Mouse (Mus musculus): ENCODE measurements around the gene Dtymk. TPM values are rescaled to one million over a fixed set of nuclear protein-coding genes. Genes with fewer than 3 reads are reported as not detected.
"Not testable (repeated sequence)": the region's sequence is repeated elsewhere in the genome, so short reads cannot be mapped to it uniquely, and the experiment has no call there.

Gene Dtymk
- polyA plus RNA-seq, 1 experiment from 2014 or later: 324 TPM

GRCm38 (mm10) chr1:93795886-93796285 lies 5.8 kb downstream of the Dtymk start:
- Histone ChIP-seq H3K27ac (ENCODE audit: low read depth, low read length) (no peak overlapping the region), H3K36me3 (ENCODE audit: control insufficient read depth, insufficient read depth, low read length) (peaks cover 59% of the 10 kb centered on the region), H3K9me3 (ENCODE audit: control insufficient read depth, low read length) (no peaks in the 10 kb centered on the region), H3K4me3 (ENCODE audit: low read depth, low read length) (no peak overlapping the region), H3K27me3 (replicated peaks; ENCODE audit: control insufficient read depth, insufficient read depth, low read length) (no peaks in the 10 kb centered on the region), H3K4me1 (replicated peaks; ENCODE audit: control insufficient read depth, insufficient read depth, low read length) (peaks cover 10% of the 10 kb centered on the region), H3K4me2 (no peak overlapping the region), H3K9ac (ENCODE audit: low read depth, low read length) (no peak overlapping the region)
- DNase-seq (ENCODE audit: low spot score): no peak
- WGBS: 89% methylated on average over 8 of the region's 8 CpGs
- ATAC-seq (replicated peaks; ENCODE audit: low FRiP score): no peak

DNA sequence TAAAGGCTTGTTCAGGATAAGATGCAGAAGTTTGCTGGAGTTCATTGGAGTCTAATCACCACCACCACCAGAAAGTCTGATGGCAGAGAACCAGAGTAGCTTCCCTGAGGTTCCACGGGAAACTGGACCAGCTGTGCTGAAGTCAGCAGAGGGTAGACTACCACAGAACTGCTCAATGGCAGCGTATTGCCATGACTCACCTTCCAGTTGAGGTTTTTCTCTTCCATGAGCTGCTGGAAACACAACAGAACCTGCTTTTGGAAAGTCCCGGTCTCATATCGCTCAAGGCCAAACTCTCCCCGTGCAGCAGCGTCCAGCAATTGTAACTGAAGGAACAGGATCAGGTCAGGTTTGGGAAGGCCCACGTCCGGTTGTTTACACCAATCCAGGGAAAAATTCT lies 7.2 kb downstream of the Dtymk start:
- peaks cover 4% of the 10 kb centered on the region; the same call in 1 of the 2 replicates for H3K4me1 ChIP-seq (replicated peaks; ENCODE audit: control insufficient read depth, insufficient read depth, low read length)
- DNase-seq (ENCODE audit: low spot score) (no peak), ATAC-seq (replicated peaks; ENCODE audit: low FRiP score) (no peak)
- no peak overlapping the region for H3K4me3 ChIP-seq (ENCODE audit: low read depth, low read length)
- H3K27me3 ChIP-seq (replicated peaks; ENCODE audit: control insufficient read depth, insufficient read depth, low read length): no peaks in the 10 kb centered on the region
- peaks cover 61% of the 10 kb centered on the region for H3K36me3 ChIP-seq (ENCODE audit: control insufficient read depth, insufficient read depth, low read length)
- no peaks in the 10 kb centered on the region for H3K9me3 ChIP-seq (ENCODE audit: control insufficient read depth, low read length)
- H3K4me2 ChIP-seq: no peak overlapping the region
- WGBS: 92% methylated on average over 8 of the region's 8 CpGs
- no peak overlapping the region for H3K9ac ChIP-seq (ENCODE audit: low read depth, low read length)
- H3K27ac ChIP-seq (ENCODE audit: low read depth, low read length): no peak overlapping the region

- Histone ChIP-seq H3K27ac (ENCODE audit: low read depth, low read length) (no peak overlapping the region), H3K4me3 (ENCODE audit: low read depth, low read length) (no peak overlapping the region), H3K36me3 (ENCODE audit: control insufficient read depth, insufficient read depth, low read length) (peaks cover 62% of the 10 kb centered on the region), H3K9ac (ENCODE audit: low read depth, low read length) (no peak overlapping the region), H3K9me3 (ENCODE audit: control insufficient read depth, low read length) (no peaks in the 10 kb centered on the region), H3K4me2 (no peak overlapping the region), H3K4me1 (replicated peaks; ENCODE audit: control insufficient read depth, insufficient read depth, low read length) (no peaks in the 10 kb centered on the region), H3K27me3 (replicated peaks; ENCODE audit: control insufficient read depth, insufficient read depth, low read length) (no peaks in the 10 kb centered on the region)
- WGBS: 88% methylated on average over 2 of the region's 2 CpGs
- no peak for DNase-seq (ENCODE audit: low spot score)
- no peak for ATAC-seq (replicated peaks; ENCODE audit: low FRiP score)
Observed at GRCm38 (mm10) chr1:93786912-93787311, 14.8 kb downstream of the Dtymk start.

GRCm38 (mm10) chr1:93776686-93777085 lies 25.0 kb downstream of the Dtymk start:
- no peak overlapping the region for H3K4me3 ChIP-seq (ENCODE audit: low read depth, low read length)
- H3K36me3 ChIP-seq (ENCODE audit: control insufficient read depth, insufficient read depth, low read length): peaks cover 44% of the 10 kb centered on the region
- H3K9ac ChIP-seq (ENCODE audit: low read depth, low read length): no peak overlapping the region
- no peaks in the 10 kb centered on the region for H3K9me3 ChIP-seq (ENCODE audit: control insufficient read depth, low read length)
- 90% methylated on average over 5 of the region's 5 CpGs for WGBS
- H3K4me1 ChIP-seq (replicated peaks; ENCODE audit: control insufficient read depth, insufficient read depth, low read length): no peaks in the 10 kb centered on the region
- ATAC-seq (replicated peaks; ENCODE audit: low FRiP score) (no peak), DNase-seq (ENCODE audit: low spot score) (no peak)
- no peak overlapping the region for H3K4me2 ChIP-seq
- H3K27ac ChIP-seq (ENCODE audit: low read depth, low read length): no peak overlapping the region
- H3K27me3 ChIP-seq (replicated peaks; ENCODE audit: control insufficient read depth, insufficient read depth, low read length): no peaks in the 10 kb centered on the region

- H3K4me1 ChIP-seq (replicated peaks; ENCODE audit: control insufficient read depth, insufficient read depth, low read length): no peaks in the 10 kb centered on the region
- no peaks in the 10 kb centered on the region; the same call in 1 of the 2 replicates for H3K9me3 ChIP-seq (ENCODE audit: control insufficient read depth, low read length)
- H3K9ac ChIP-seq (ENCODE audit: low read depth, low read length): no peak overlapping the region
- no peak overlapping the region for H3K4me3 ChIP-seq (ENCODE audit: low read depth, low read length)
- no peaks in the 10 kb centered on the region for H3K27me3 ChIP-seq (replicated peaks; ENCODE audit: control insufficient read depth, insufficient read depth, low read length)
- DNase-seq (ENCODE audit: low spot score) (no peak), ATAC-seq (replicated peaks; ENCODE audit: low FRiP score) (no peak)
- H3K27ac ChIP-seq (ENCODE audit: low read depth, low read length): no peak overlapping the region
- 91% methylated on average over 3 of the region's 3 CpGs for WGBS
- H3K36me3 ChIP-seq (ENCODE audit: control insufficient read depth, insufficient read depth, low read length): peaks cover 26% of the 10 kb centered on the region
- no peak overlapping the region for H3K4me2 ChIP-seq
Observed at GRCm38 (mm10) chr1:93769901-93770300, 31.8 kb downstream of the Dtymk start.

DNA sequence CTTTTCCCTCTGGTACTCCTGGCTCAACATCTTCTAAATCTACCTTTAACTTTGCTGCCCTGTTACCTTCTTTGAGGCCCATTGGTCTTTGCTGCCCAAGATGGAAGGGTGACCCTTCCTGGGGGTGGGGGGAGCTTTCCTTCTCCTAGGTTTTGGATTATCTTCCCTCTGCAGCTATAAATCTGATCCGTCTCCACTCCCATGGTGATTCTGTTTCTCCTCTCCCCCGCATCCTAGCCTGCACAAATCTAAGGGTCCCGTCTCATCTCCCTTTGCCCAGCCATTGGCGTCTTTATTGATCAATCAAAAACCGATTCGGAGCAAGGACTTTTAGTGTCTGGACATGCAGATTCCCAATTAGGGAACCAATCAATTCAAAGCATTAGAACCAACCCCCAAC lies 34.1 kb downstream of the Dtymk start:
- Histone ChIP-seq H3K4me2 (no peak overlapping the region), H3K36me3 (ENCODE audit: control insufficient read depth, insufficient read depth, low read length) (peaks cover 16% of the 10 kb centered on the region), H3K9ac (ENCODE audit: low read depth, low read length) (no peak overlapping the region), H3K4me1 (replicated peaks; ENCODE audit: control insufficient read depth, insufficient read depth, low read length) (no peaks in the 10 kb centered on the region), H3K27ac (ENCODE audit: low read depth, low read length) (no peak overlapping the region), H3K27me3 (replicated peaks; ENCODE audit: control insufficient read depth, insufficient read depth, low read length) (no peaks in the 10 kb centered on the region), H3K4me3 (ENCODE audit: low read depth, low read length) (no peak overlapping the region), H3K9me3 (ENCODE audit: control insufficient read depth, low read length) (no peaks in the 10 kb centered on the region; the same call in 1 of the 2 replicates)
- ATAC-seq (replicated peaks; ENCODE audit: low FRiP score) (no peak), DNase-seq (ENCODE audit: low spot score) (no peak)
- 86% methylated on average over 6 of the region's 6 CpGs for whole genome bisulfite sequencing

- H3K4me2 ChIP-seq: no peak overlapping the region
- H3K27me3 ChIP-seq (replicated peaks; ENCODE audit: control insufficient read depth, insufficient read depth, low read length): no peaks in the 10 kb centered on the region
- H3K36me3 ChIP-seq (ENCODE audit: control insufficient read depth, insufficient read depth, low read length): peaks cover 13% of the 10 kb centered on the region
- ATAC-seq (replicated peaks; ENCODE audit: low FRiP score) (no peak), DNase-seq (ENCODE audit: low spot score) (no peak)
- H3K9me3 ChIP-seq (ENCODE audit: control insufficient read depth, low read length): no peaks in the 10 kb centered on the region
- H3K4me1 ChIP-seq (replicated peaks; ENCODE audit: control insufficient read depth, insufficient read depth, low read length): no peaks in the 10 kb centered on the region
- 86% methylated on average over 9 of the region's 9 CpGs for WGBS
- H3K4me3 ChIP-seq (ENCODE audit: low read depth, low read length): no peak overlapping the region
- no peak overlapping the region for H3K9ac ChIP-seq (ENCODE audit: low read depth, low read length)
- H3K27ac ChIP-seq (ENCODE audit: low read depth, low read length): no peak overlapping the region
Observed at GRCm38 (mm10) chr1:93764871-93765591, 36.7 kb downstream of the Dtymk start.

DNA sequence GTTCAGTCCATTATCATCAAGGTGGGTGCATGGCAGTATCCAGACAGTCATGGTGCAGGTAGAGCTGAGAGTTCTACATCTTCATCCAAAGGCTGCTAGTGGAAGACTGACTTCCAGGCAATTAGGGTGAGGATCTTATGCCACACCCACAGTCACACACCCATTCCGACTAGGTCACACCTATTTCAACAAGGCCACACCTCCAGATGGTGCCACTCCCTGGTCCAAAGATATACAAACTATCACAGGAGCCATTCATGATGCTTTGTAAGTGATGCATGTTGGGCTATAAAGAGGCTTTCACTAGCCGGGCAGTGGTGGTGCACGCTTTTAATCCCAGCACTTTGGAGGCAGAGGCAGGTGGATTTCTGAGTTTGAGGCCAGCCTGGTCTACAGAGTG lies 38.2 kb downstream of the Dtymk start:
- not testable (repeated sequence) for H3K36me3 ChIP-seq (ENCODE audit: control insufficient read depth, insufficient read depth, low read length); H3K4me2 ChIP-seq; H3K27ac ChIP-seq (ENCODE audit: low read depth, low read length); H3K9me3 ChIP-seq (ENCODE audit: control insufficient read depth, low read length); DNase-seq (ENCODE audit: low spot score); H3K4me1 ChIP-seq (replicated peaks; ENCODE audit: control insufficient read depth, insufficient read depth, low read length); H3K9ac ChIP-seq (ENCODE audit: low read depth, low read length); H3K4me3 ChIP-seq (ENCODE audit: low read depth, low read length); H3K27me3 ChIP-seq (replicated peaks; ENCODE audit: control insufficient read depth, insufficient read depth, low read length)
- ATAC-seq (replicated peaks; ENCODE audit: low FRiP score): 0 out of 2 replicates have a peak, but pooled peaks have one; percentile 40
- WGBS: 78% methylated on average over 3 of the region's 3 CpGs

DNA sequence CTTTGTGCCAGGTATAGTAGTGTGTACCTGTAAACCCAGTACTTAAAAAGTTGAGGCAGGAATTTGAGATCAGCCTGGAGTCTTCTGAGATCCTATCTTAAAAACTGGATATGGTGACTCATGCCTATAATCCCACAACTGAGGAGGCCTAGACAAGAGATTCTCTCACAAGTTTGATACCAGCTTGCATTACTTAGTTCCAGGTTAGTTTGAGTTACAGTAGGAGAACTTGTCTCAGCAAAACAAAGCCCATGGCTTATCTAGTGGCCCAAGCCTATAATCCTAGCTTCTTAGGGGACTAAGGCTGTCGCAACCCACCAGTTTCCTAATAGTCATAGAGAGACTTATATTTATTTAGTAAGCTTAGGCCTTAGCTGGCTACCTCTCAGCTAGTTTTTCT lies 41.7 kb downstream of the Dtymk start:
- 82% methylated on average over 1 of the region's 1 CpGs for WGBS
- peaks cover 11% of the 10 kb centered on the region for H3K4me1 ChIP-seq (replicated peaks; ENCODE audit: control insufficient read depth, insufficient read depth, low read length)
- DNase-seq (ENCODE audit: low spot score) (no peak), ATAC-seq (replicated peaks; ENCODE audit: low FRiP score) (no peak)
- H3K27ac ChIP-seq (ENCODE audit: low read depth, low read length): no peak overlapping the region
- no peak overlapping the region for H3K4me3 ChIP-seq (ENCODE audit: low read depth, low read length)
- H3K4me2 ChIP-seq: no peak overlapping the region
- no peaks in the 10 kb centered on the region for H3K27me3 ChIP-seq (replicated peaks; ENCODE audit: control insufficient read depth, insufficient read depth, low read length)
- H3K9ac ChIP-seq (ENCODE audit: low read depth, low read length): no peak overlapping the region
- H3K9me3 ChIP-seq (ENCODE audit: control insufficient read depth, low read length): no peaks in the 10 kb centered on the region
- no peaks in the 10 kb centered on the region for H3K36me3 ChIP-seq (ENCODE audit: control insufficient read depth, insufficient read depth, low read length)
